Mouse (Mus musculus) cortical plate, adult 2 months (tissue): Measurements from ENCODE around the gene Klhdc8b. TPM values are rescaled to one million over a fixed set of nuclear protein-coding genes. Genes with fewer than 3 reads are reported as not detected.

Source experiments
- H3K27ac ChIP-seq: fragments of 200-500 bp; 2 replicates; pipeline ENCODE4 v1.5.1; 2012; ENCODE audit warnings: low read length, control low read depth, inconsistent platforms; ENCODE audit not compliant: insufficient read depth
- H3K4me1 ChIP-seq: fragments of 200-500 bp; 2 replicates; pipeline ENCODE4 v1.6.1; 2011; ENCODE audit warnings: low read length; ENCODE audit not compliant: control insufficient read depth, insufficient read depth
- H3K4me3 ChIP-seq: fragments of 200-500 bp; 2 replicates; pipeline ENCODE4 v1.5.1; 2011; ENCODE audit warnings: mild to moderate bottlenecking, low read length, control low read depth; ENCODE audit not compliant: insufficient read depth
- CTCF ChIP-seq: fragments of 200-500 bp; IDR thresholded peaks from 2 replicates; pipeline ENCODE4 v1.5.1; 2011; ENCODE audit warnings: mild to moderate bottlenecking, control low read depth, low read length; ENCODE audit not compliant: insufficient read depth; ENCODE audit errors: extremely low read depth
- POLR2A ChIP-seq: fragments of 200-500 bp; IDR thresholded peaks from 2 replicates; pipeline ENCODE4 v1.6.1; 2011; ENCODE audit warnings: mild to moderate bottlenecking, low read length, control low read depth; ENCODE audit not compliant: insufficient read depth; ENCODE audit errors: extremely low read depth
- polyA plus RNA-seq: library from polyadenylated mRNA; depleted of rRNA; stranded (reverse); fragments of >200 nt; gene quantifications from 2 replicates; pipeline ENCODE4 v1.2.3, GENCODE M21; 2012; rRNA removed

Gene Klhdc8b
- polyA plus RNA-seq, 1 experiment: 44.9 TPM

- TF ChIP-seq CTCF (no peak), POLR2A (no peak)
- H3K4me3 ChIP-seq: no peak overlapping the region
- peaks cover 7% of the 10 kb centered on the region for H3K4me1 ChIP-seq
- H3K27ac ChIP-seq: peak overlapping the region; percentile 41
Measured at GRCm38 (mm10) chr9:108401186-108401960, 60.0 kb downstream of the Klhdc8b start.

- no peak for TF ChIP-seq CTCF
- TF ChIP-seq POLR2A: no peak
- H3K27ac ChIP-seq: no peak overlapping the region
- H3K4me1 ChIP-seq: peaks cover 7% of the 10 kb centered on the region
- H3K4me3 ChIP-seq: no peak overlapping the region
Measured at GRCm38 (mm10) chr9:108398324-108398723, 63.1 kb downstream of the Klhdc8b start.

Other genes with a start within 250 kb of the Klhdc8b start
- 31.2 and 33.5 TPM in 2 replicates for gene Dag1, start 197.6 kb downstream of the Klhdc8b start, polyA plus RNA-seq
- gene Nicn1, start 171.2 kb downstream of the Klhdc8b start, polyA plus RNA-seq: 101 and 102 TPM in 2 replicates
- gene Amt, start 164.7 kb downstream of the Klhdc8b start, polyA plus RNA-seq: 54.1 and 55.0 TPM in 2 replicates
- gene Rhoa, start 155.5 kb downstream of the Klhdc8b start, polyA plus RNA-seq: 167 and 176 TPM in 2 replicates
- gene Tcta, start 155.4 kb downstream of the Klhdc8b start, polyA plus RNA-seq: 53.0 and 55.6 TPM in 2 replicates
- gene Gpx1, start 122.7 kb downstream of the Klhdc8b start, polyA plus RNA-seq: 258 and 294 TPM in 2 replicates
- gene Usp4, start 113.7 kb downstream of the Klhdc8b start, polyA plus RNA-seq: 114 and 116 TPM in 2 replicates
- 1.1 TPM in 2 replicates for gene 1700102P08Rik, start 68.8 kb downstream of the Klhdc8b start, polyA plus RNA-seq
- gene Ccdc36, start 33.1 kb downstream of the Klhdc8b start, polyA plus RNA-seq: 0.33 and 0.66 TPM in 2 replicates
- gene BC048562, start 25.1 kb downstream of the Klhdc8b start, polyA plus RNA-seq: not detected in 2 replicates
- gene Ccdc71, start 1.1 kb downstream of the Klhdc8b start, polyA plus RNA-seq: 19.9 and 22.3 TPM in 2 replicates
- 31.6 and 34.2 TPM in 2 replicates for gene Lamb2, start 18.2 kb upstream of the Klhdc8b start, polyA plus RNA-seq
- 169 and 173 TPM in 2 replicates for gene Usp19, start 29.0 kb upstream of the Klhdc8b start, polyA plus RNA-seq
- 110 TPM in 2 replicates for gene Qars, start 46.1 kb upstream of the Klhdc8b start, polyA plus RNA-seq
- gene Qrich1, start 55.2 kb upstream of the Klhdc8b start, polyA plus RNA-seq: 110 and 111 TPM in 2 replicates
- gene Impdh2, start 98.7 kb upstream of the Klhdc8b start, polyA plus RNA-seq: 62.2 and 63.6 TPM in 2 replicates
- 69.6 and 71.9 TPM in 2 replicates for gene Ndufaf3, start 105.9 kb upstream of the Klhdc8b start, polyA plus RNA-seq
- gene Dalrd3, start 108.3 kb upstream of the Klhdc8b start, polyA plus RNA-seq: 224 and 245 TPM in 2 replicates
- 70.9 and 74.9 TPM in 2 replicates for gene Wdr6, start 117.2 kb upstream of the Klhdc8b start, polyA plus RNA-seq
- gene P4htm, start 136.1 kb upstream of the Klhdc8b start, polyA plus RNA-seq: 105 and 112 TPM in 2 replicates
- 43.7 and 44.4 TPM in 2 replicates for gene Arih2, start 187.8 kb upstream of the Klhdc8b start, polyA plus RNA-seq
- 12.6 and 13.8 TPM in 2 replicates for gene Slc25a20, start 200.5 kb upstream of the Klhdc8b start, polyA plus RNA-seq
- gene Prkar2a, start 227.7 kb upstream of the Klhdc8b start, polyA plus RNA-seq: 20.6 and 21.2 TPM in 2 replicates